Mouse (Mus musculus) heart, postnatal 14 days (tissue): ENCODE results near the gene Zkscan4. TPM values are rescaled to one million over a fixed set of nuclear protein-coding genes. Genes with fewer than 3 reads are reported as not detected.
A peak's percentile ranks its signal among the peaks of the same experiment; 100 is the strongest.
"Not testable (repeated sequence)": the region's sequence is repeated elsewhere in the genome, so short reads cannot be mapped to it uniquely, and the experiment has no call there.

ENCODE experiments used
- DNase-seq, 2 experiments: peaks; one replicate each; pipeline ENCODE4 v3.0.0; 2021 to 2022
- intact Hi-C: fragments of 180-260 bp; cut with DNase I; formaldehyde crosslinking; loops from one replicate; pipeline ENCODE4 v1.15.1; 2025
- microRNA-seq, 2 experiments: library from miRNA; unstranded; fragments of <30 nt; microRNA quantifications; one replicate each; pipeline ENCODE4 v1.2.0; 2021 to 2022
- total RNA-seq, 2 experiments: library from RNA; stranded (reverse); gene quantifications; 2 replicates each; pipeline ENCODE4 v1.2.3; 2021

Zkscan4 gene
- total RNA-seq, 2 experiments from 2014 or later: 0.93 to 1.3 TPM

DNA sequence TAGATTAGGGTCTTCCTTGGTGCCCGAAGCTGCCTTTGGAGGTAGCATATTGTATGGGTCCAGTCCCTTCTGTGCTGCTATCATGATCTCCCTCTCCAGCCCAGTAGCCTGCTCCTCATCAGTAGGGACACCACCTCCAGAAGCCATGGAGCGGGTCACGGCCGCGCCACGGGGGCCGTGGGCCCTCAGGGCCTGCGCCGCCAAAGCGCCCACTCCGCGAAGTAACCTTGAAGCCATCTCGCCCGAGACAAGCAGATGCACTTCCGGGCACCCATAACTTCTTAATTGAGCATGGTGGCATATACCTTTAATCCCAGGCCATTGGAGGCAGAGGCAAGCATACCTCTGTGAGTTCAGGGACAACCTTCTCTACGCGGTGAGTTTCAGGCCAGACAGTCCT is 22.5 kb downstream of the Zkscan4 start, which contains the start of gene Gm11273:
Gene Gm11273 (minus strand): TSS at position 237 of the 400 bp plus-strand sequence.
- intact Hi-C loops, DNase-seq: not testable (repeated sequence)

DNA sequence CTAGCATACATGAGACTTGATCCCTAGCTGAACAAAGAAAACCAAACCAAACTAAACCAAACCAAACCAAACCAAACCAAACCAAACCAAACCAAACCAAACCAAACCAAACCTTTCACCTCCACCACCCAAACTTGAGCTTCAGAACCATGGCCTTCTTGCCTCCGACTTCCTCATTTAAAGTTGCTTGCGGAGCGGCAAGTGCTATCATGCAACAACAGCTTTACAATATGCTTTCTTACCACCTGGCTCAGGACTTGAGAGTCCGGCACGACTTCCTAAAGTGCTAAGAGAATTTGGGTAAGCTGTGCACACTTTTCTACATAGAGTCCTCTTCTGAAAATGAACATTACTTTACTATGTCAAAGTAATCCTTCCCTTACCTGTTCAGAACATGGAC is 23.6 kb downstream of the Zkscan4 start:
- no peak for DNase-seq
- intact Hi-C loops: no loop called here

DNA sequence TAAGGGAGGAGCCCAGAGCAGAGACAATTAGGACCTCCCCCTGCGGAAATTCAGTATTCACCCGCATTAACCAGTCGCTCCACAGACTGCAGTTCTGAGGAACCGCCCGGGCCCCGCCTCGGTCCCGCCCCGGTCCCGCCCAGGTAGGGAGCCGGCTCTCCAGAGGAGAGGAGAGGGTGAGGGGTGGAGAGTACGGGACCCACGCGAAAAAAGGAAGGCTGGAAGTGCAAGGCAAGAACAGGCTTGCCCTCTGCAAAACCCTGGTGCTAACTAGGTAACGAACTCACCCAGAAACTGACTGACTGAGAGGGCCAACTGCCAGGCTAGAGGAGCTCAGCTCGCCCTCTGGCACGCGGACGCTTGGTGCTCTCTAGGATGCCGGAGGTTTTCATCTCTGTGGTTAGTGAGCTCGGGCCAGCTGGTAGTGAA is 27.5 kb downstream of the Zkscan4 start:
- intact Hi-C loops: loop anchor here (2.0 to 5.0 kb wide), 2 partner anchors 54 to 103 kb away; partner anchors contain the start of genes Zkscan3 and Zscan26
- peak; percentile 79 to 82 for DNase-seq

DNA sequence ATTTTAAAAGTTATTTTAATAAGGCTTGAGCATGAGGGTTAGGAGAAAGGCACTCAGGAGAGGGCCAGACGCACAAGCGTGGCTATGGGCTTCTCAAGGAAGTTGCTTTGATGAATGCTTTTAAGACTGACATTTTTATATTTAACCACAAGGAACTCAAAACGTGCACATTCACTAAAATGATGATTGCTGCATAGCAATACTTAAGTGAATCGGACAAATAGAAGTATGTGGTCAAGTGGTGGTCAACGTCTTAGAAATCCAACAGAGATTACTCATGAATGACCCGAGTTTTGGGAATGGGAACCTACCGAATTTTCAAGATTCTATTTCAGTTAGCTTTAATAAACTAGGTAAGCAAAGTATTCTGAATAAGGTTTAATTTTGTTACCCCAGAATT is 51.4 kb downstream of the Zkscan4 start:
- DNase-seq: no peak
- intact Hi-C loops: loop anchor here (2.0 to 5.0 kb wide), 3 partner anchors 78 to 168 kb away; partner anchors contain the start of genes Zkscan3, Zscan12 and Zscan26

DNA sequence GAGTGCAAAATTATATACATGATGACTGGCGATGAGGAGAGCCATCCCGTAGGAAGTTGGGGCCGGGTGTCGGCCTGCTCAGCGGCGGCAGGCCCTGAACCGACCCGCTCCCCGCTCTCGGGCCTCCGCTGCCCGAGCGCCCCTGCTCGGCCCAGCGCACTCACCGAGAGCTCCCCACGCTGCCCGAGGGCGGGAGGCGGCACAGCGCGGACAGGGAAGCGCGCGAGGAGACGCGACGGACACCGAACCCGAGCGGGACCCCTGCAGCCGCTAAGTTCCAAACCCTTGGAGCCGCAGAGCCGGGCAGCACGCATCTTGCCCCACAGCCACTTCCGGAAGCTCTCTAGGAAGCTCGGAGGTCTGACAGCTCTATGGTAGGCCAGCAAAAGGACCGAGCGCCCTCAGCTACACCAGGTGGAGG is 52.1 kb downstream of the Zkscan4 start, which contains the start of gene Zkscan8:
Gene Zkscan8 (minus strand): TSS at position 340 of the 421 bp plus-strand sequence.
- intact Hi-C loops: loop anchor here (2.0 to 5.0 kb wide), 3 partner anchors 78 to 168 kb away; partner anchors contain the start of genes Zkscan3, Zscan12 and Zscan26

More for the DNA sequence above, 52.1 kb downstream of the Zkscan4 start, which contains the start of gene Zkscan8:
- peak; percentile 89 to 91 for DNase-seq

Small RNAs within 50 kb of the gene (microRNA-seq; reads per million reads assigned to microRNA genes)
- gene Mir1896: 0 reads per million in 2 experiments

Other genes with a start within 250 kb of the Zkscan4 start
- gene Gpx5, start 186.2 kb upstream of the Zkscan4 start, total RNA-seq: not detected
- gene Gpx6, start 166.8 kb upstream of the Zkscan4 start, total RNA-seq: not detected
- gene Olfr1367, start 132.0 kb upstream of the Zkscan4 start, total RNA-seq: not detected
- gene Zscan12, start 116.1 kb upstream of the Zkscan4 start, total RNA-seq: 1 to 10 TPM; 4.6 to 4.9 TPM
- 10 to 100 TPM; 34.3 to 38.2 TPM for gene Zkscan3, start 76.2 kb upstream of the Zkscan4 start, total RNA-seq
- under 1 TPM; 0.32 to 0.60 TPM for gene Pgbd1, start 37.8 kb upstream of the Zkscan4 start, total RNA-seq
- 10 to 100 TPM; 21.7 to 24.1 TPM for gene Zscan26, start 25.2 kb upstream of the Zkscan4 start, total RNA-seq
- under 1 TPM; 0.59 to 0.88 TPM for gene Nkapl, start 10.4 kb upstream of the Zkscan4 start, total RNA-seq
- not detected for gene Gm10065, start 534 bp downstream of the Zkscan4 start, total RNA-seq
- 10 to 100 TPM; 25.3 to 25.6 TPM for gene AK157302, start 16.3 kb downstream of the Zkscan4 start, total RNA-seq
- gene Gm11273, start 22.5 kb downstream of the Zkscan4 start, total RNA-seq: 100 to 1,000 TPM; 233 to 256 TPM
- 10 to 100 TPM; 11.7 to 12.3 TPM for gene Zkscan8, start 52.2 kb downstream of the Zkscan4 start, total RNA-seq
- gene Olfr1366, start 63.9 kb downstream of the Zkscan4 start, total RNA-seq: not detected
- gene Olfr1535, start 81.0 kb downstream of the Zkscan4 start, total RNA-seq: not detected
- not detected for gene Olfr1364, start 102.9 kb downstream of the Zkscan4 start, total RNA-seq
- not detected for gene Olfr1362, start 135.1 kb downstream of the Zkscan4 start, total RNA-seq
- gene Olfr11, start 163.6 kb downstream of the Zkscan4 start, total RNA-seq: not detected
- gene Olfr1361, start 184.5 kb downstream of the Zkscan4 start, total RNA-seq: not detected
- gene Olfr1360, start 198.5 kb downstream of the Zkscan4 start, total RNA-seq: not detected
- not detected for gene Olfr1359, start 219.2 kb downstream of the Zkscan4 start, total RNA-seq
- gene Hist1h2bl, start 237.2 kb downstream of the Zkscan4 start, total RNA-seq: 100 to 1,000 TPM in 1 of 2 experiments, 10 to 100 TPM in 1; 66.3 to 130 TPM
- gene Hist1h2ai, start 237.5 kb downstream of the Zkscan4 start, total RNA-seq: 100 to 1,000 TPM in 1 of 2 experiments, 10 to 100 TPM in 1; 51.5 to 150 TPM
- gene Hist1h3h, start 238.8 kb downstream of the Zkscan4 start, total RNA-seq: 100 to 1,000 TPM in 1 of 2 experiments, 10 to 100 TPM in 1; 82.7 to 215 TPM
- gene Hist1h2bm, start 243.1 kb downstream of the Zkscan4 start, total RNA-seq: 10 to 100 TPM; 21.5 to 40.5 TPM